Mouse (Mus musculus) embryo, embryonic 10 days (tissue): ENCODE results near the gene Ostf1.

ENCODE experiments used
- DNase-seq: peaks from one replicate; pipeline ENCODE4 v3.0.0-alpha.2; 2015; ENCODE audit warnings: low spot score

Ostf1 gene

DNA sequence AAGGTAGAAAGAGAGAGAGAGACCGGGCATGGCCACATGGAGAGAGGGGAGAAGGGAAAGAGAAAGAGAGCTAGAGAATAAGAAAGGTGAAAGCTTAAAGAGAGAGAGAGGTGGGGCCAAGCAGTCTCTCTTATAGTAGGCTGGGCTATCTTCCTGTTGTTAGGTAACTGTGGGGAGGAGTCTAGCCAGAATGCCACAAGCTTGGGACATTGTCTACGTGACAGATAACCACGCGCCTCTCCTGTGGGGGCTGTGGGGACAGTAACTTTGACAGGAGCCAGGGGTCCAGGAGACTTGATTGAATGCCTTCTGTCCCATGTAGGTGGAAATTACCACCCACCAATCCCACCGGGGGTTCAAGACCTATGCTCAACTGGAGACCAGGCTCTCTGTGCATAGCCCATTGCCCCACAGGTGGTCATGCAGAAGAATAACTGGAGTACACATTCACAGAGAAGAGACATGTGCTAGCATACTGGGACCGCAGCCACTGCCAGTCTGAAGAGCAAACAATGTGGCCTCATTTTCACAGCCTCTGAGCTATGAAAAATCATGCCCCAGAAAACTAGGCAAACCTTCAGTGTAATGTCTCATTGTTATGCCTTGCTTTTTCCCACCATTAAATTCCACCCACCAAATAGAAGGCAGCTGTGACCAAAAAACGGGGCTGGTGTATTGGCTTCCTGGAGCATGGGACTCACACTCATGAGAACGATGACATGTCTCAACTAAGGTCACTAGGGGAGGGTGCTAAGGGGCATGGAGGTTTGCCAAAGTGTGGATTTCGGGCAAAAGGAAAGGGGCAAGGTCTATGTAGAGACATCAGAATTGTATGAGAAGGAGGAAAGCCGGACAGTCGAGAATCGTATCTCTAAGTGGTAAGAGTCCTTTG is 63.4 kb downstream of the Ostf1 start:
- DNase-seq: no peak

DNA sequence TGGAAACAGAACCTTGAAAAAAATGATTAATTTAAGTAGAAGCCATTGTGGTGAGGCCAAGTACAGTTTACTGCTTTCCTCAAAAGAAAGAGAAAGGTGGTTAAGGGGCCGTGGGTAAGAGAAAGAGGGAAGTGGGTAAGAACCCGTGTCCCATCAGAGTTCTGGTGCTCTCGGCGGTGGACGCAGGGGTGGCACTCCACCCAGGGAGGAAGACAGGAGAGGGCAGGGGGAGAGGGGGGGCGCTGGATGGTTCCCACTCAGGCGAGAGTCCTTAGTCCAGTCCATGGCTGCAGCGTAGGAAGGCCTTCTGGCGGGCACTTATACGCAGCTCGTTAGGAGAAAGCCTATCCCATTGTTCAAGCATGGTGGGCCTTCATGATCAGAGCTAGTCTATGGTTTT is 64.1 kb downstream of the Ostf1 start:
- DNase-seq: no peak

DNA sequence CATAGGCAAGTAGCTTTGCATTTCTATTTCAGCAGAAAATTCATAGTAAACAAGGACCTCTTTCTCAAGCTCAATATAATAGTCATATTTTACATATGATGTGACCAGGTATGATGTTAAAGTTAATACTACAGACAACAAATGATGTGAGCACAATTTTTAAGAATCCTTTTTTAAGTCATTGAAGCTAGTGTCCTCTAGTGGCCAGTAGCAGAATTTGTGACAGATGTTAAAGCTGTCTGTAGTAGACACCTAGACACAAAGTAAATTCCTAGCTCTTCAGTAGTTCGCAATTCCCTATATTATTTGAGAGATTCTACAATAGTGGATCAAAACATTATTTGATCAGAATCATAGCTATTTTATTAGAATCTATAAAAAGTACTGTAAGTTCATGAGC is 73.9 kb downstream of the Ostf1 start:
- DNase-seq: peak; percentile 30

DNA sequence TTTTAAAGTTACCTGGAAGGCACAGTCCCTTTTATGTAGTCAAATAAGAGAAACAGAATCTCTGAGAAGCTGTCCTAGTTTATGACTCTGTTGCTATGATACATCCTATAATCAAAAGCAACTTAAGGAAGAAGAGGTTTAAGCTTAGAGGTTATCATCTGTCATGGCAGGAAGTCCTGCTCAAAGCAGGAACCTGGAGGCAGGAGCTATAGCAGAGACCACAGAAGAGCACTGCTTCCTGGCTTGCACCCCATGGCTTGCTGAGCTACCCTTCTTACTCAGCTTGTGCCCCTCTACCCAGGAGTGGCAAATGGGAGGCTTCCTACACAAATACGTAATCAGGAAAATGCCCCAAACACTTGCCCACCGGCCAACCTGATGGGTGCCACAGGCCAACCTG is 76.0 kb downstream of the Ostf1 start:
- no peak for DNase-seq

DNA sequence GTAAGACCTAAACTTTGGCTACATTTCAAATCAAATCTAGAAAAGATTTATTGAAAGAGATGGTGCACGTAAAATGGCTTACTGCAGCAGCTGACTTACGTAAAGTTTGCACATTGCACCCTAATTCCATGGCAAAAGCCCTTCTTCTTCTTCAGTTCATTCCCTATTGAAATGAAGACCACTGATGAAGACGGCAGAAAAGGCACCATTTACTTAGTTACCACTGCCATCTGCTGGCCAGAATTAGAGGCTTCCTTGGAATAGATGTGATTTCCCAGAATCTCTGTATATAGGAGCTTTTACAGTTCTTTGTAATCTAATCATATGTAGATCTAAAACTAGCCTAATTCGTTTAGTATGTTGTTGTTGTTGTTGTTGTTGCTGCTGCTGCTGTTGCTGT is 83.0 kb downstream of the Ostf1 start:
- peak; percentile 85 for DNase-seq
